Mouse (Mus musculus) olfactory bulb, adult 2 months (tissue): Measurements from ENCODE around the gene Ccdc30. TPM values are rescaled to one million over a fixed set of nuclear protein-coding genes. Genes with fewer than 3 reads are reported as not detected.
"Not testable (repeated sequence)": the region's sequence is repeated elsewhere in the genome, so short reads cannot be mapped to it uniquely, and the experiment has no call there.

Experiments
- H3K27ac ChIP-seq: fragments of 200-500 bp; 2 replicates; pipeline ENCODE4 v1.5.1; 2012; ENCODE audit warnings: low read depth, low read length; ENCODE audit not compliant: insufficient read depth
- H3K4me1 ChIP-seq: fragments of 200-500 bp; 2 replicates; pipeline ENCODE4 v1.6.1; 2012; ENCODE audit warnings: low read length; ENCODE audit not compliant: control insufficient read depth, insufficient read depth
- H3K4me3 ChIP-seq: fragments of 200-500 bp; 2 replicates; pipeline ENCODE4 v1.5.1; 2012; ENCODE audit warnings: mild to moderate bottlenecking, low read depth, low read length, moderate library complexity; ENCODE audit not compliant: insufficient read depth
- CTCF ChIP-seq: fragments of 200-500 bp; IDR thresholded peaks from 2 replicates; pipeline ENCODE4 v1.5.1; 2012; ENCODE audit warnings: low read depth, mild to moderate bottlenecking, low read length, moderate library complexity; ENCODE audit not compliant: insufficient read depth
- POLR2A ChIP-seq: fragments of 200-500 bp; IDR thresholded peaks from 2 replicates; pipeline ENCODE4 v1.6.1; 2012; ENCODE audit warnings: mild to moderate bottlenecking, low read depth, low read length, moderate library complexity; ENCODE audit not compliant: insufficient read depth
- WGBS: fragments of 180-500 bp; shearing (Covaris S2); methylation state at CpG from one replicate; pipeline ENCODE4 v1.1.7; 2018; 5-methylcytosine and 5-hydroxymethylcytosine counted together
- polyA plus RNA-seq: library from polyadenylated mRNA; stranded (reverse); fragments of >200 nt; gene quantifications from 2 replicates; pipeline ENCODE4 v1.2.4, GENCODE M21; 2012; ENCODE audit warnings: low replicate concordance; ENCODE audit not compliant: missing spikeins, insufficient read depth, insufficient read length

The Ccdc30 gene
- polyA plus RNA-seq, 1 experiment, result not detected

GRCm38 (mm10) chr4:119295134-119295453 lies 120.2 kb downstream of the Ccdc30 start:
- Histone ChIP-seq H3K4me3 (peak overlapping the region; percentile 86), H3K27ac (peak overlapping the region; percentile 96), H3K4me1 (peaks cover 7% of the 10 kb centered on the region; the same call in 1 of the 2 replicates)
- TF ChIP-seq CTCF, result no peak
- no peak for TF ChIP-seq POLR2A
- 4% methylated on average over 6 of the region's 6 CpGs for WGBS

GRCm38 (mm10) chr4:119294415-119295133 lies 120.7 kb downstream of the Ccdc30 start, which contains the start of gene Ybx1:
Ybx1 (minus strand) TSS chr4:119294604.
- WGBS, result under 1% methylated on average over 61 of the region's 61 CpGs
- peaks cover 7% of the 10 kb centered on the region; the same call in 1 of the 2 replicates for H3K4me1 ChIP-seq
- no peak for TF ChIP-seq CTCF
- TF ChIP-seq POLR2A, result peak; percentile 63

DNA sequence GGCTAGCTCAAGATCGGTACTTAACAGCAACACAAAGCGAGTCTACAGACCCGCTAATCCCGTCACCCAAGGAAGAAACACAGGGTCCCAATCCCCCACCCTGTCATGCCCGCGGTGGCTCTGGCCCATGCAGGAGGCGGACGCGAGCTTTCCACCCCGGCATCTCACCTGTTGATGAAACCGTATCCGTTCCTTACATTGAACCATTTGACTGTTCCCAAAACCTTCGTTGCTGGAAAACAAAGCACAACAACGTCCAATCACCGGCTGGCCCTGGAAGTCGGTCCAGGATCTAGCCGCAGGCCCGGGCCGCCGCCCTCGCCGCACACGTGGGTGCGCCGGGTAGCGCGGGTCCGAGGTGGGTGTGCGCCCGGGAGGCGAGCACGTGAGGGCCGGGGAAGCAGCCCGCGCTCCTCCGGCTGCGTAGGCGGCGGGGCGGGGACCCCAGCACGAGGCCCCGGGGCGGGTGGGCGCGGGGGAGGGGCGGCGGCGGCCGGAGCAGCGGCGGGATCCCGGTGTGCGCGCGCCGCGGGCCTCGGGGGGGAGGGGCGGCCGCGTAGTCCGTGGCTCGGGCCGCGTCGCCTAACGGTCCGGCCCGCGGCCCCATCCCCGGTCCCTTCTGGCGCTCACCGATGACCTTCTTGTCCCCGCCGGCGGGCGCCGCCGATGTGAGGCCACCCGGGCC lies 121.6 kb downstream of the Ccdc30 start:
- no peak overlapping the region for H3K27ac ChIP-seq
- TF ChIP-seq CTCF (0 out of 2 replicates have a peak, but pooled peaks have one; percentile 10), POLR2A (0 out of 2 replicates have a peak, but pooled peaks have one; percentile 5)
- WGBS, result under 1% methylated on average over 56 of the region's 80 CpGs
- H3K4me3 ChIP-seq, result peak overlapping the region; percentile 55
- H3K4me1 ChIP-seq, result peaks cover 10% of the 10 kb centered on the region; the same call in 1 of the 2 replicates

More at GRCm38 (mm10) chr4:119294415-119295133, 120.7 kb downstream of the Ccdc30 start, which contains the start of gene Ybx1:
- H3K4me3 ChIP-seq, result peak within 1 kb of the TSS; percentile 86
- peak within 1 kb of the TSS; percentile 96 for H3K27ac ChIP-seq

DNA sequence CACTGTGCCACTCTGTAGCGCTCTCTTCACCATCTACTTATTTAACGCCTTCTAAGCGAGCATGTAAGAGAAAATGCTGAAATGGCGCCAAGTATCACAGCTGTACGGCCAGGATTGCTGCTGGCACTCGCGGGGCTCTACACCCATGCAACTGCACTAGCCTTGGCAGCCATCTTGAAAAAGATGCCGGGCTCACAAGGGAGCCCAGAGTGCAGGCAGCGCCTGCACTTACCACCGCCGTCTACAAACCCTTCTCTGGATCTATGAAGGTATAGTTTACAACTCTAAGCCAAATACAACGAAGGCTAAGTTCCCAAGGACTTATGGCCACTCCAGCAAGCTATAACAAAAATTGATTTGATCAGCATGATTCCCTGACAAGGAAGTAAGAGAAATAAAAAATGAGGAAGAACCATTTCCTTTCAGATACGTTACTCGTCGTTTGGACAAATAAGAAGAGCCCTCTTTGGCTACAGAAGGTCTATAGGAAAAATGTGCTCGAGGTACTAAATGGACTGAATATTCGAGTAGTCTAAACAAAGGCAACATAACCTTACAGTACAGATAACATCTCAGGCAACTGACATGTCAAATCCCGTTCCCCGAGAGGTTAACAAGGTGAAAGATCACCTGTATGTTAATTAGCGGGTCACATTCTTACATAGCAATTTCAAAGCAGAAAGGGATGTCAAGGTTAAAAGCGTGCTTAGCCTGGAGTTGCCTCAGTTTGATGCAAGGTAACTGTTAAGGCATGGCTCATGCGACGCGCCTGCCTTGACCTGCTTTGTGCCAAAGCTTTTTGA lies 122.3 kb downstream of the Ccdc30 start:
- TF ChIP-seq CTCF (no peak), POLR2A (no peak)
- under 1% methylated on average over 24 of the region's 24 CpGs for WGBS
- Histone ChIP-seq H3K27ac (0 out of 2 replicates have a peak overlapping the region, but pooled peaks have one; percentile 41), H3K4me1 (peaks cover 10% of the 10 kb centered on the region; the same call in 1 of the 2 replicates), H3K4me3 (peak overlapping the region; percentile 55)

DNA sequence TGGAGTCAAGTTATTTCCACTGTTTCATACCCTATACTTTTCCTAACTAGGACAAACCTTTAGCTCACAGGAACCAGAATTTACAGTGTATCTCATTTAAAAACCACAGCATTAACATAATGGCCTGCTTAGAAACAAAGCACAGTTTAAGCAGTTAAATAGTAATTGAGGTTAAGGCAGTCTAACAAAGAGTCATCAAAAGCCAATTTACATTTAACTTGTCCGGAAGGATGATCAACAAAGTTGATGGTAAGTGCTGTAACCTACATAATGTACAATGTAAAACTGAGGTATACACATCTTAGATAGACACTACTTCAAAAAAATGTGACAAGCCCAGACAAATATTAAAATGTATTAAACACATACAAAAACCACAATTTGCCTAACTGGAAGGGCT lies 123.4 kb downstream of the Ccdc30 start:
- Histone ChIP-seq H3K4me3 (no peak overlapping the region), H3K4me1 (peaks cover 10% of the 10 kb centered on the region; the same call in 1 of the 2 replicates), H3K27ac (no peak overlapping the region)
- 25% methylated on average over 1 of the region's 1 CpGs for WGBS
- TF ChIP-seq CTCF (no peak), POLR2A (no peak)

- Histone ChIP-seq H3K27ac (no peak overlapping the region), H3K4me3 (no peak overlapping the region), H3K4me1 (peaks cover 3% of the 10 kb centered on the region; the same call in 1 of the 2 replicates)
- TF ChIP-seq CTCF, result no peak
- TF ChIP-seq POLR2A, result no peak
- 66% methylated on average over 2 of the region's 2 CpGs for WGBS
Measured at GRCm38 (mm10) chr4:119285336-119285735, 130.0 kb downstream of the Ccdc30 start.

DNA sequence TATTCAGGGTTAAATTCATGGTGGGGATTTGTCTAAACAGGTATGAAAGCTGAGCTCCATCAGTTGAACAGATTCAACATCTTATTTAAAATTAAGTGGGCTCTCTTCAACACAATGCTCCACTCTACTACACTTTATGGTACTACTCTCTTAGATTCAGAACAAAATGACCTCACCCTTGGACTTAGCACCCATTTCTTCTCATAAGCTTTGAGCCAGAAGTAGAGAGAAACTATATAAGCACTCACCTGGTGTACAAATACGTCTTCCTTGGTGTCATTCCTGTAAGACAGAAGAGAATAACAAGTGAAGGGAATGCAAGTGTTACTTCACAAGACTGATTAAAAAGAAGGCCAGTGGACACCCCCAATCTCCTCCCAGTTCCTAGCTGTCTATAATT lies 130.5 kb downstream of the Ccdc30 start:
- H3K4me3 ChIP-seq, result no peak overlapping the region
- 84% methylated on average over 1 of the region's 1 CpGs for WGBS
- H3K27ac ChIP-seq, result no peak overlapping the region
- TF ChIP-seq POLR2A (no peak), CTCF (no peak)
- H3K4me1 ChIP-seq, result peaks cover 3% of the 10 kb centered on the region; the same call in 1 of the 2 replicates

DNA sequence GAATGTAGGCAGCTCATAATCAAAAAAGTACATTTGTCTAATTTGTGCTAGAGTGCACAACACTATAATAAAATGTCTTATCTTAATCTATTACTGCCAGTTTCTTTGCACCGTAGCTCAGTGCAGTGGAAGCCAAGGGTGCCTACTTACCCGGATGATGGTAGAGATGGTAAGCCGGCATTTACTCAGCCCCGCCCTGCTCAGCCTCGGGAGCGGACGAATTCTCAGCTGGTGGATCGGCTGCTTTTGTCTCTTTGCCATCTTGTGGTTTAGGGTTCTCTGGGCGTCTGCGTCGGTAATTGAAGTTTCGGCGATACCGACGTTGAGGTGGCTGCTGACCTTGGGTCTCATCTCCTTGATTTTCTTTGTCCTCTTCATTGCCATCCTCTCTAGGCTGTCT lies 136.5 kb downstream of the Ccdc30 start:
- not testable (repeated sequence) for H3K4me3 ChIP-seq, H3K27ac ChIP-seq, H3K4me1 ChIP-seq
- WGBS, result 84% methylated on average over 15 of the region's 15 CpGs
